Mouse (Mus musculus) ES-E14 (cell line): ENCODE measurements at regions not wholly inside any gene's neighbourhood (a gene's known extent, or its start where the extent isn't known, plus 50 kb on each side); places are given as distances from the start of the nearest gene placed in this dataset.

ENCODE experiments used
- DNase-seq: peaks from one replicate; pipeline ENCODE4 v3.0.0-alpha.2; 2013; ENCODE audit warnings: low read depth, low spot score
- H3K27ac ChIP-seq: 2 replicates; pipeline ENCODE4 v1.5.1; 2012; ENCODE audit warnings: low read depth, mild to moderate bottlenecking, low read length, moderate library complexity, mixed read lengths; ENCODE audit not compliant: poor library complexity, insufficient read depth, severe bottlenecking
- H3K36me3 ChIP-seq: 2 replicates; pipeline ENCODE4 v1.6.1; 2012; ENCODE audit warnings: mild to moderate bottlenecking, low read length, moderate library complexity, mixed read lengths; ENCODE audit not compliant: control insufficient read depth, poor library complexity, insufficient read depth, severe bottlenecking
- H3K4me1 ChIP-seq, 2 experiments: fragments of 150-350 bp in 1 of 2; sonication (generic) in 1 of 2; 2 replicates each; pipeline ENCODE4 v1.6.1; 2012; ENCODE audit warnings: low read length in 2 of 2, mild to moderate bottlenecking in 1 of 2, mixed read lengths in 1 of 2; ENCODE audit not compliant: control insufficient read depth in 2 of 2, insufficient read depth in 2 of 2, poor library complexity in 1 of 2
- H3K4me3 ChIP-seq, 2 experiments: fragments of 150-350 bp in 1 of 2; sonication (generic) in 1 of 2; 2 replicates each; pipeline ENCODE4 v1.5.1; 2012; ENCODE audit warnings: low read length in 2 of 2, low read depth in 1 of 2, mild to moderate bottlenecking in 1 of 2, mixed read lengths in 1 of 2; ENCODE audit not compliant: insufficient read depth in 1 of 2, poor library complexity in 1 of 2, severe bottlenecking in 1 of 2
- H3K9ac ChIP-seq: 2 replicates; pipeline ENCODE4 v1.6.1; 2012; ENCODE audit warnings: low read depth, mild to moderate bottlenecking, low read length, mixed read lengths; ENCODE audit not compliant: poor library complexity, insufficient read depth, severe bottlenecking
- H3K9me3 ChIP-seq: fragments of 150-350 bp; sonication (generic); 2 replicates; pipeline ENCODE4 v1.6.1; 2012; ENCODE audit warnings: low read depth, mild to moderate bottlenecking, low read length; ENCODE audit not compliant: control insufficient read depth, insufficient read depth
- CHD2 ChIP-seq: IDR thresholded peaks from 2 replicates; pipeline ENCODE4 v1.6.1; 2014; ENCODE audit warnings: mild to moderate bottlenecking, low read depth, low read length, inconsistent platforms
- HCFC1 ChIP-seq: IDR thresholded peaks from 2 replicates; pipeline ENCODE4 v1.6.1; 2012; ENCODE audit warnings: low read length, inconsistent platforms, borderline replicate concordance; ENCODE audit not compliant: insufficient read depth
- MAFK ChIP-seq: IDR thresholded peaks from 2 replicates; pipeline ENCODE4 v1.6.1; 2014; ENCODE audit warnings: mild to moderate bottlenecking, low read depth, low read length, inconsistent platforms; ENCODE audit not compliant: insufficient read depth
- ZC3H11A ChIP-seq: IDR thresholded peaks from 2 replicates; pipeline ENCODE4 v1.6.1; 2012; ENCODE audit warnings: low read depth, mild to moderate bottlenecking, inconsistent platforms, low read length, borderline replicate concordance
- ZNF384 ChIP-seq: IDR thresholded peaks from 2 replicates; pipeline ENCODE4 v1.6.1; 2012; ENCODE audit warnings: low read depth, low read length, inconsistent platforms
- in situ Hi-C, 2 experiments: fragments of 600-800 bp; cut with MboI; formaldehyde crosslinking; loops; one replicate each; pipeline ENCODE4 v1.15.1; 2025; ENCODE audit warnings: low sequenced_read_pairs in 2 of 2, inconsistent platforms in 1 of 2; ENCODE audit not compliant: unreplicated experiment in 2 of 2

DNA sequence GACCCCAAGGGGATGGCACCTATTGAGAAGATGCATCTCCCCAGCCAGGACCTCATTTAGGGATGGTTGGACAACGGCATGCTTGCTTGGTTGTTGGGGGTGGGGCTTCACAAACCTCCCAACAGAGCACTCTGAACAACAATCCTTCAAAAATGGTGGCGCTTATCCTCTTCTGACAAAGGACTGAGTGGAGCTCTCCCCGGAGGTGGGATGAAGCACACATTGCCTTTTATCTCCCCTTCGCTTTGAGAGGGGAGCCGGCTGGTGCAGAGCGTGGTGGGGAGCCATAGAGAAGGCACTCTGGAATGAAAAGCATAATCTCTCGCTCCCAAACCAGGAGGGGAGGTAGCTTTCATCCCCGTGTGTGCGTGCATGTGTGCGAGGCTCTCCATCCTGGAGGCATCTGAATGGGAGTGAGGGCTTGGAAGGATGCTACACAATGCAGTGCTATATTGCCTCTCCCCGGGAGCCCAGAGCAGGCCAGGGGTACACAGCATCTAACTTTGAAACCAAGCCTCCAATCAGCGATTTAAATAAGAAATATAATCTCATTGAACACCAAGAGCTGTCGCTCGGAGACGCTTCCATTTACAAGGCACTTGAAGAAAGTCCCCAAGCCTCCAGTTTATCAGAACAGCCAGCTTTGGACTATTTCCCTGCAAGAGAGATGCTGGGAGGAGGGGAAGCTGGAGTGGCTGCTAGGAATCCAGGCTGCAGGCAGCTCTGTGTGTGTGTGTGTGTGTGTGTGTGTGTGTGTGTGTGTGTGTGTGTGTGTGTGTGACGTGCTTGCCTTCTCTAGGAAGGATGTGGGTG is 131.5 kb downstream of the Rps24 start:
- H3K27ac ChIP-seq: no peak overlapping the region
- H3K36me3 ChIP-seq: no peaks in the 10 kb centered on the region
- TF ChIP-seq ZC3H11A (no peak), MAFK (no peak), CHD2 (no peak)
- no peaks in the 10 kb centered on the region for H3K9me3 ChIP-seq
- no peaks in the 10 kb centered on the region for H3K4me1 ChIP-seq
- no peak overlapping the region for H3K9ac ChIP-seq
- in situ Hi-C loops: no loop called here
- H3K4me3 ChIP-seq: no peak overlapping the region
- no peak for DNase-seq

DNA sequence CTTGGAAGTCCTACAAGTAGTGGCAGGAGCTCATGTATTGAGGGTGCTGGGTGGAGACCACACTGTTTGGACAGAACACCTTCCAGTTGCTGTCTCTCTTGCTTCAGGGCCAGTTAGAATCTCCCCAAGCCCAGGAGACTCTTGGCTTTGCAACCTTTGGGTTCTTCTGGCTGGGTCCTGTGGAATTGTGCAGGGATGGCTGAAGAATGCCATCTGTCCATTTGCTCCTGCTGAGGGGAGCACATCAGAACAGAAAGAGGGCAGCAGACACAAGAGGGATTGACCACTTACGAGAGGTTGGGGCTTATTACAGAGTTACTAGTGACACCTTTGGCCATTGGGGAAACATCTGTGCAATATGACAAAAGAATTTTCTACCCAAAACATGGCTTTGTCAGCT is 145.1 kb downstream of the Rps24 start:
- Histone ChIP-seq H3K9ac (no peak overlapping the region), H3K4me1 (no peaks in the 10 kb centered on the region), H3K4me3 (no peak overlapping the region), H3K36me3 (no peaks in the 10 kb centered on the region), H3K27ac (no peak overlapping the region), H3K9me3 (no peaks in the 10 kb centered on the region)
- DNase-seq: no peak
- in situ Hi-C loops: no loop called here
- TF ChIP-seq HCFC1: no peak
- no peak for TF ChIP-seq MAFK
- no peak for TF ChIP-seq ZNF384
- no peak for TF ChIP-seq CHD2
- no peak for TF ChIP-seq ZC3H11A

GRCm38 (mm10) chr14:24641853-24642252 is 154.9 kb downstream of the Rps24 start:
- no peak for DNase-seq
- no peak overlapping the region for H3K27ac ChIP-seq
- H3K9me3 ChIP-seq: no peaks in the 10 kb centered on the region
- H3K36me3 ChIP-seq: no peaks in the 10 kb centered on the region
- TF ChIP-seq ZNF384: no peak
- no peak for TF ChIP-seq HCFC1
- no peak for TF ChIP-seq CHD2
- no peak for TF ChIP-seq MAFK
- no peak for TF ChIP-seq ZC3H11A
- in situ Hi-C loops: no loop called here
- H3K4me1 ChIP-seq: peaks cover 0 to 2% of the 10 kb centered on the region in 2 experiments; a peak in 1 of 4 replicates
- H3K4me3 ChIP-seq: no peak overlapping the region
- H3K9ac ChIP-seq: no peak overlapping the region

GRCm38 (mm10) chr14:24644117-24644808 is 157.3 kb downstream of the Rps24 start:
- Histone ChIP-seq H3K4me3 (no peak overlapping the region), H3K9ac (no peak overlapping the region), H3K4me1 (peaks cover 0 to 2% of the 10 kb centered on the region in 2 experiments; a peak in 1 of 4 replicates), H3K36me3 (no peaks in the 10 kb centered on the region), H3K9me3 (no peaks in the 10 kb centered on the region), H3K27ac (no peak overlapping the region)
- in situ Hi-C loops: no loop called here
- TF ChIP-seq CHD2: no peak
- no peak for TF ChIP-seq ZNF384
- TF ChIP-seq ZC3H11A: no peak
- no peak for TF ChIP-seq HCFC1
- TF ChIP-seq MAFK: no peak
- DNase-seq: no peak
